Mouse (Mus musculus) brain, adult 2 months (tissue): ENCODE measurements around the gene Ggcx.
"Not testable (repeated sequence)": the region's sequence is repeated elsewhere in the genome, so short reads cannot be mapped to it uniquely, and the experiment has no call there.

Experiments
- DNase-seq: peaks from one replicate; pipeline ENCODE4 v3.0.0; 2011; ENCODE audit warnings: low read depth, low spot score

Gene Ggcx

GRCm38 (mm10) chr6:72460036-72460801 is 46.1 kb downstream of the Ggcx start:
- no peak for DNase-seq

- not testable (repeated sequence) for DNase-seq
These were observed 48.6 kb downstream of the Ggcx start for GRCm38 (mm10) chr6:72462550-72463257.

GRCm38 (mm10) chr6:72465361-72466157 is 51.5 kb downstream of the Ggcx start:
- no peak for DNase-seq

GRCm38 (mm10) chr6:72466171-72466570 is 52.1 kb downstream of the Ggcx start:
- DNase-seq, result no peak

GRCm38 (mm10) chr6:72473264-72474041 is 59.3 kb downstream of the Ggcx start:
- peak; percentile 75 for DNase-seq

GRCm38 (mm10) chr6:72475221-72475985 is 61.3 kb downstream of the Ggcx start:
- DNase-seq, result peak; percentile 70

GRCm38 (mm10) chr6:72476836-72477235 is 62.7 kb downstream of the Ggcx start:
- DNase-seq, result no peak

- peak; percentile 17 for DNase-seq
These were observed 63.5 kb downstream of the Ggcx start for GRCm38 (mm10) chr6:72477621-72478020.

- not testable (repeated sequence) for DNase-seq
These were observed 64.6 kb downstream of the Ggcx start for GRCm38 (mm10) chr6:72478691-72479090.

- DNase-seq, result no peak
These were observed 65.7 kb downstream of the Ggcx start for GRCm38 (mm10) chr6:72479645-72480421.

- DNase-seq, result no peak
These were observed 66.3 kb downstream of the Ggcx start for GRCm38 (mm10) chr6:72480422-72480702.
